Mouse (Mus musculus): ENCODE results near the gene Rapgef4. TPM values are rescaled to one million over a fixed set of nuclear protein-coding genes. Genes with fewer than 3 reads are reported as not detected.

The Rapgef4 gene
- total RNA-seq, 2 experiments from 2014 or later = 281 to 297 TPM

DNA sequence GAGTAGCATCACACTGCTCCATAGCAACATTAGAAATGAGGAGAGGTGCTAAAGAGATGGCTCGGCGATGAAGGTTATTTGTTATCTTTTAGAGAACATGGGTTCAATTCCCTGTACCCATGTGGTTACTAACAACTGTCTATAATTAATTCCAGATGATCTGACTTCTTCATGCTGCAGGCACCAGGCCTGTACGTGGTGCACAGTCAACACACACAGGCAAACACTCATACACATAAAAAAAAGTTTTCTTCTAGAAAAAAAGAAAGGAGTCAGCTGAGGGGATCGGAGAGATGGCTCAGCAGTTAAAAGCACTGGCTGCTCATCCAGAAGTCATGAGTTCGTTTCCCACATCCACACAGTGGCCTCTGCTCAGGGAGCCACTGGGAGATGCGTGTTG lies 314.0 kb downstream of the Rapgef4 start:
- DNase-seq (ENCODE audit: extremely low spot score in 1 of 2, low spot score in 1 of 2) = no peak

DNA sequence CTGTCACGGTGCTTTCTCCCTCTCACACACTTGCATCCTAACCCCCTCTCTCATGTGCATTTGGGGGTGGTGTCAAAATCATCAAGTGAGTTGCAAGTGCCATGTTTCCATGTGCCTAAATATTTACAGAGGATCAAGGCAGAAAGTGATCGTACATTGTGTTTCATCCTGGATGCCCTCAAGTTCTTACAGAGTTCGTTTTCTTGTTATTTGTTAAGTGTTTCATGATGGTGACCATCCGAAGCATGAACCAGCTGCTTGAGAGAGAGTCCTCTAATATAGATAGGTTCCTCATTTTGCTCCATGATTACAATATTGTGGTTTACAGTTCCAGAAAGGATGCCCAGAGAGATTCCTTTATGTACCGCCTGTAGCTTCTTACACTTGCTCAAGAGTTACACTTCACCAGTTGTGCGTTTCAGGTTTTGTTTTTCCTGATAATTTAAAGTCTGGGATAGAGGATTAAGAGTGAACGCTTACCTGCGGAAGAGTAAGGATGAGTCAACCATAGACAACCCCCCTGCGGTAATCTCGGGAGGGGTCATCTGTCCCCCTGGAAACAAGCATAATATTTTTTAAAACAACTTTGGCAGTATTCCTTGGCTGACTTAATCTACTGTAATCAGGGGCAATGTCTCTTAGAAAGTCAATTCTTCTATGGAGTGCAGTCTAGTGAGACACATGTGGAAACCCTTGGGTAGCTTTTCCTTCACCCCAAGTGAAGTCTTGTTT lies 316.1 kb downstream of the Rapgef4 start:
- no peak for DNase-seq (ENCODE audit: extremely low spot score in 1 of 2, low spot score in 1 of 2)

- no peak for DNase-seq (ENCODE audit: extremely low spot score in 1 of 2, low spot score in 1 of 2)
Observed at GRCm38 (mm10) chr2:72297716-72298082, 316.7 kb downstream of the Rapgef4 start.

DNA sequence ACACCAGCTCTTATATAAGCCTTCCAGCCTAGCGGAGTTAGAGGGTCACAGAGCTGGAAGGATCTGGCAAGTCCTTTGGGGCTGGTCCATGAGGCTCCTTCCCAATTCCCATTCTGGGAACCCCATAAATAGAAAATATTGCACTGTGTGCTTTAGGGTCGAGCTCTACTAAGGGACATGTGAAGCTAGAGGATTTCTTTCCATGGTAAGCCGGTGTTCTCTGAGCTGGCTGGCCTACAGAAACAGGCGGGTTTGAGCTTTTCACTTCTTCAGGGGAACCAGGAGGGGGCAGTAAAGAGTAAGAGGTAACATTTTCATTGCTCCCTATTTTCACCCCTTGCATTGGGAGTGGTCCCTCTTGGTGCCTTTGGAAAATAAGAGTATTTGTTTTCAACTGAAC lies 317.4 kb downstream of the Rapgef4 start:
- DNase-seq (ENCODE audit: extremely low spot score in 1 of 2, low spot score in 1 of 2) = no peak

DNA sequence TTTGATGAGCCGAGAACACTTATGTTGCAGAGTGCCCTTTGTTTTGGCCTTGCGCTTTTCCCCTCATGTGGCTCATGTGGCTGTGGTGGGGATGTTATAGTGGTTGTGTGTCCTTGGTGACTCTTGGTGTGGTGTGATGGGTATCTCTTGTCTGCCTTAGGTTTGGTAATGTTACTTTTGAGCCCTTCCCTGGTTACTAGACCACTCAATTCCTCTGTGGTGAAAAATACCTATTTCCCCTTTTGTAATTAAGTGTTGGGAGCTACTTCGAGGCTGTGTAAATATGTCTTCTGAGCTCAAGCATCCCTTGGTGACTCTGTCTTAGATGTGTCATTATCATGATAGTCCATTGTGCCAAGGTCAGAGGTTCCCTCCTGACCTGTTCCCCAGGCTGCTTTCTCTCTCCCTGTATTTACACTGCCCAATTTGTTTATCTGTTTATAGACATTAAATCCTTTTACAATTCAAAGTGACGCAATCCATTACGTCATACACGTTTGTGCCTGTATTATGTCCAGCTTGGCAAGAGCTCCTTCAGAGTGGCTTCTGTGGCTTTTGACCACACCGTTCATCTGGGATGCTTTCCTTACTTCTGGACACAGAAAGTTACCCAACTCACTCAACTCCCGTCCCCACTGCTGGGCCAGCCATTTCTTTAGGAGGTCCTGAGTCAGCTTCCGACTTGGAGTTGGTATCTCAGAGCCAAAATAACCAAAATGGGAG lies 320.3 kb downstream of the Rapgef4 start:
- DNase-seq (ENCODE audit: extremely low spot score in 1 of 2, low spot score in 1 of 2) = no peak

- DNase-seq (ENCODE audit: extremely low spot score in 1 of 2, low spot score in 1 of 2) = no peak
Observed at GRCm38 (mm10) chr2:72305738-72306137, 324.7 kb downstream of the Rapgef4 start.

Other genes starting within 250 kb of the Rapgef4 start
- gene Itga6, start 235.6 kb upstream of the Rapgef4 start, total RNA-seq (2021) = 10 to 100 TPM; 27.2 to 35.7 TPM
- 10 to 100 TPM; 35.6 to 37.4 TPM for gene Pdk1, start 108.0 kb upstream of the Rapgef4 start, total RNA-seq (2021)

Measured in layer of hippocampus, postnatal 25 days (tissue).